Mouse (Mus musculus) c-Kit-positive CD71-negative TER-119-negative erythroid progenitor cells, embryonic 14.5 days (primary cell): ENCODE results near the gene Vav1.

Source experiments
- DNase-seq: peaks from one replicate; pipeline ENCODE4 v3.0.0-alpha.2; 2013; ENCODE audit warnings: low read depth

Gene Vav1

GRCm38 (mm10) chr17:57337996-57338395 is 59.1 kb downstream of the Vav1 start:
- DNase-seq = no peak

- no peak for DNase-seq
These were observed 60.4 kb downstream of the Vav1 start for GRCm38 (mm10) chr17:57339298-57339697.

GRCm38 (mm10) chr17:57341568-57341967 is 62.7 kb downstream of the Vav1 start:
- DNase-seq = no peak

- no peak for DNase-seq
These were observed 65.3 kb downstream of the Vav1 start for GRCm38 (mm10) chr17:57344029-57344707.

- DNase-seq = peak; percentile 54
These were observed 68.1 kb downstream of the Vav1 start for GRCm38 (mm10) chr17:57347017-57347416.

- DNase-seq = no peak
These were observed 68.9 kb downstream of the Vav1 start for GRCm38 (mm10) chr17:57347781-57348180.

GRCm38 (mm10) chr17:57349067-57349466 is 70.2 kb downstream of the Vav1 start:
- no peak for DNase-seq

- DNase-seq = no peak
These were observed 71.3 kb downstream of the Vav1 start for GRCm38 (mm10) chr17:57350212-57350611.

- DNase-seq = no peak
These were observed 72.2 kb downstream of the Vav1 start for GRCm38 (mm10) chr17:57351107-57351506.

- no peak for DNase-seq
These were observed 79.5 kb downstream of the Vav1 start, which contains the start of gene Adgre1 for GRCm38 (mm10) chr17:57358441-57358840. TSS of gene Adgre1 (plus strand) at chr17:57358691.

GRCm38 (mm10) chr17:57359485-57360241 is 80.8 kb downstream of the Vav1 start:
- no peak for DNase-seq
